In genomic region chr5:66101577-66101976, GRCm38 (mm10) we compare ENCODE assay signal across 9 mouse cellular contexts.
DNase-seq lines count a peak whose midpoint lies in the region; TF ChIP-seq lines count a peak whose summit lies in the region.
"Had no signal": no experiment of that assay in that cellular context is flagged by ENCODE, and none has a peak within 500 bp of the region (broad histone marks: within the 10 kb centered on the region; RNA-seq: fewer than 3 reads in every experiment).

No protein-coding gene starts in this region.

- no peak overlapping the region for H3K27ac ChIP-seq in layer of hippocampus, adult 2 months
- H3K27ac ChIP-seq in macrophage: peak overlapping the region; percentile 71; the same call in 1 of the 2 replicates

- H3K4me3 ChIP-seq in layer of hippocampus, adult 2 months: no peak overlapping the region
- H3K4me3 ChIP-seq in C2C12 (ENCODE audit: insufficient read depth, poor library complexity, severe bottlenecking) (no peak overlapping the region), macrophage (ENCODE audit: inconsistent target) (no peak overlapping the region)
- H3K4me3 ChIP-seq: erythroblast, embryonic 14.5 days had no signal

- H3K79me2 ChIP-seq in C2C12 (ENCODE audit: control insufficient read depth, insufficient read depth): no peaks in the 10 kb centered on the region
- peaks cover 89% of the 10 kb centered on the region for H3K79me2 ChIP-seq in macrophage (ENCODE audit: inconsistent target)

- peak; percentile 58 for TF ChIP-seq CTCF in layer of hippocampus, adult 2 months (conservative IDR thresholded peaks at IDR 0.05)
- TF ChIP-seq CTCF in C2C12 (IDR thresholded peaks at IDR 0.05; ENCODE audit: control insufficient read depth, insufficient read depth, insufficient read length): peak; percentile 56

- H3K79me3 ChIP-seq in C2C12 (ENCODE audit: low read depth): no peaks in the 10 kb centered on the region

- no peak for DNase-seq in layer of hippocampus, adult 2 months (ENCODE audit: low spot score in 2 of 2)
- DNase-seq in layer of hippocampus, postnatal 36 days: no peak
- peak; percentile 65 to 72 for DNase-seq in adrenal gland, postnatal 36 days
- no peak for DNase-seq in embryo, embryonic 9.5 days (ENCODE audit: extremely low spot score)
- no peak for DNase-seq in right cerebral cortex, adult 18-20 months
- DNase-seq: right cerebral cortex, postnatal 4 days had no signal

- WGBS in macrophage (ENCODE audit: missing documents): 74% methylated on average over 3 of the region's 3 CpGs

- no peak overlapping the region for H3ac ChIP-seq in C2C12 (ENCODE audit: control insufficient read depth, insufficient read length, low read depth)

- H3K27me3 ChIP-seq in C2C12 (ENCODE audit: control insufficient read depth, insufficient read depth, insufficient read length): no peaks in the 10 kb centered on the region

- H3K36me3 ChIP-seq in C2C12 (ENCODE audit: control insufficient read depth, insufficient read depth): no peaks in the 10 kb centered on the region
- H3K36me3 ChIP-seq in macrophage (ENCODE audit: inconsistent target): peaks cover 37% of the 10 kb centered on the region; the same call in 1 of the 2 replicates

TF ChIP-seq in C2C12, 6 proteins besides CTCF, POLR2A, EP300 and RAD21:
- TF ChIP-seq FOSL1 (IDR thresholded peaks at IDR 0.05; ENCODE audit: insufficient read depth, low read length, poor library complexity, severe bottlenecking) (no peak), MYOD1 (IDR thresholded peaks at IDR 0.05; ENCODE audit: control insufficient read depth, insufficient read length, low read depth) (no peak), MAX (IDR thresholded peaks at IDR 0.05) (no peak), MYOG (IDR thresholded peaks at IDR 0.05; ENCODE audit: control insufficient read depth, extremely low read depth, insufficient read length) (no peak), USF1 (IDR thresholded peaks at IDR 0.05; ENCODE audit: low read depth) (no peak), CEBPB (IDR thresholded peaks at IDR 0.05; ENCODE audit: low read depth) (no peak)

Comparison
In these comparisons a context has a peak if more than half of its experiments do, and no peak if none do; other contexts are left out.
1. DNase-seq: peak in adrenal gland, postnatal 36 days (2 of 2); none in layer of hippocampus, adult 2 months (0 of 2), layer of hippocampus, postnatal 36 days (0 of 2), embryo, embryonic 9.5 days (single experiment) and right cerebral cortex, adult 18-20 months (single experiment).